In genomic region chr17:10500795-10501432, GRCm38 (mm10) we compare ENCODE assay signal across 9 mouse cellular contexts.
DNase-seq lines count a peak whose midpoint lies in the region; ATAC-seq lines count a peak whose summit lies in the region.
"Had no signal": no experiment of that assay in that cellular context is flagged by ENCODE, and none has a peak within 500 bp of the region (broad histone marks: within the 10 kb centered on the region; RNA-seq: fewer than 3 reads in every experiment).

No protein-coding gene starts in this region.

- H3K9me3 ChIP-seq in heart, embryonic 10.5 days, result no peaks in the 10 kb centered on the region
- no peaks in the 10 kb centered on the region for H3K9me3 ChIP-seq in lung, embryonic 15.5 days
- H3K9me3 ChIP-seq: limb, embryonic 12.5 days had no signal

- no peaks in the 10 kb centered on the region for H3K27me3 ChIP-seq in heart, embryonic 10.5 days (ENCODE audit: insufficient read depth, poor library complexity, severe bottlenecking)
- no peaks in the 10 kb centered on the region for H3K27me3 ChIP-seq in lung, embryonic 15.5 days
- H3K27me3 ChIP-seq: limb, embryonic 12.5 days had no signal

- H3K4me3 ChIP-seq in heart, embryonic 10.5 days, result 0 out of 2 replicates have a peak overlapping the region, but pooled peaks have one; percentile 27
- no peak overlapping the region for H3K4me3 ChIP-seq in lung, embryonic 15.5 days
- H3K4me3 ChIP-seq: limb, embryonic 12.5 days had no signal

- WGBS in heart, embryonic 10.5 days, result 22% methylated on average over 12 of the region's 12 CpGs
- WGBS in lung, embryonic 15.5 days, result 49% methylated on average over 12 of the region's 12 CpGs

- no peaks in the 10 kb centered on the region for H3K36me3 ChIP-seq in heart, embryonic 10.5 days
- no peaks in the 10 kb centered on the region for H3K36me3 ChIP-seq in lung, embryonic 15.5 days
- H3K36me3 ChIP-seq: limb, embryonic 12.5 days had no signal

- H3K4me2 ChIP-seq in lung, embryonic 15.5 days, result no peak overlapping the region
- H3K4me2 ChIP-seq: limb, embryonic 12.5 days had no signal

- peak overlapping the region; percentile 84 for H3K27ac ChIP-seq in heart, embryonic 10.5 days
- H3K27ac ChIP-seq in lung, embryonic 15.5 days, result no peak overlapping the region
- H3K27ac ChIP-seq: limb, embryonic 12.5 days had no signal

- H3K9ac ChIP-seq in lung, embryonic 15.5 days, result no peak overlapping the region
- H3K9ac ChIP-seq: limb, embryonic 12.5 days had no signal

- ATAC-seq in lung, embryonic 15.5 days (ENCODE audit: borderline replicate concordance, extremely low read depth, low FRiP score, low TSS enrichment), result peak; percentile 55; the same call in 1 of the 2 replicates

- DNase-seq in gastrocnemius, adult 18-20 months (ENCODE audit: low spot score), result peak; percentile 31
- no peak for DNase-seq in gastrocnemius, postnatal 25 days
- peak; percentile 92 for DNase-seq in ES-CJ7 (ENCODE audit: low read depth, low spot score)
- no peak for DNase-seq in heart, embryonic 10.5 days (ENCODE audit: low spot score)
- no peak for DNase-seq in ovary, adult 18-20 months (ENCODE audit: low spot score)
- DNase-seq in gastrocnemius, adult 8-10 months (ENCODE audit: low spot score in 2 of 2), result no peak
- no peak for DNase-seq in cerebellum, postnatal 4 days (ENCODE audit: low spot score in 2 of 2)

- H3K4me1 ChIP-seq in heart, embryonic 10.5 days, result peaks cover 36% of the 10 kb centered on the region
- H3K4me1 ChIP-seq in lung, embryonic 15.5 days, result peaks cover 34% of the 10 kb centered on the region

Comparison
In these comparisons a context has a peak if more than half of its experiments do, and no peak if none do; other contexts are left out.
1. DNase-seq: peak in gastrocnemius, adult 18-20 months (single experiment) and ES-CJ7 (single experiment); none in gastrocnemius, postnatal 25 days (single experiment), heart, embryonic 10.5 days (single experiment), ovary, adult 18-20 months (single experiment), gastrocnemius, adult 8-10 months (0 of 2) and cerebellum, postnatal 4 days (0 of 2).